Mouse (Mus musculus): ENCODE measurements around the gene Pakap.

- no peak for TF ChIP-seq POLR2A (IDR thresholded peaks at IDR 0.05; ENCODE audit: low read depth, low read length)
- TF ChIP-seq CTCF (IDR thresholded peaks at IDR 0.05; ENCODE audit: extremely low read depth, insufficient read length, insufficient replicate concordance, low read depth, low read length), result no peak
Observed at GRCm38 (mm10) chr4:57813576-57813945, 245.6 kb downstream of the Pakap start.

Data from small intestine, adult 2 months (tissue).